Mouse (Mus musculus) midbrain, embryonic 10.5 days (tissue): ENCODE results near the gene Itgb5. TPM values are rescaled to one million over a fixed set of nuclear protein-coding genes. Genes with fewer than 3 reads are reported as not detected.

ENCODE experiments used
- DNase-seq: peaks from one replicate; pipeline ENCODE4 v3.0.0-alpha.2; 2017; ENCODE audit warnings: low spot score
- H3K27ac ChIP-seq: fragments of 300-500 bp; sonication (generic); replicated peaks from 2 replicates; pipeline ENCODE4 v1.5.1; 2016; ENCODE audit warnings: mild to moderate bottlenecking
- H3K27me3 ChIP-seq: fragments of 300-500 bp; sonication (generic); 2 replicates; pipeline ENCODE4 v1.6.1; 2016; ENCODE audit warnings: low read depth, mild to moderate bottlenecking; ENCODE audit not compliant: poor library complexity, severe bottlenecking
- H3K36me3 ChIP-seq: fragments of 300-500 bp; sonication (generic); 2 replicates; pipeline ENCODE4 v1.6.1; 2016; ENCODE audit warnings: mild to moderate bottlenecking, moderate library complexity
- H3K4me1 ChIP-seq: fragments of 300-500 bp; sonication (generic); 2 replicates; pipeline ENCODE4 v1.6.1; 2016
- H3K4me3 ChIP-seq: fragments of 300-500 bp; sonication (generic); 2 replicates; pipeline ENCODE4 v1.5.1; 2016; ENCODE audit warnings: mild to moderate bottlenecking, moderate library complexity
- H3K9me3 ChIP-seq: fragments of 300-500 bp; sonication (generic); replicated peaks from 2 replicates; pipeline ENCODE4 v1.6.1; 2016; ENCODE audit warnings: mild to moderate bottlenecking
- WGBS: fragments of 180-500 bp; shearing (Covaris S2); methylation state at CpG from one replicate; pipeline ENCODE4 v1.1.7; 2016; 5-methylcytosine and 5-hydroxymethylcytosine counted together
- polyA plus RNA-seq: library from polyadenylated mRNA; unstranded; fragments of >200 nt; fragmentation: Nextera tagmentation; extraction: Ambion mirVana; gene quantifications from 2 replicates; pipeline ENCODE4 v1.2.1, GENCODE M21; 2016

The Itgb5 gene
- polyA plus RNA-seq, 1 experiment from 2014 or later: 9.0 TPM

- no peaks in the 10 kb centered on the region for H3K36me3 ChIP-seq
- H3K9me3 ChIP-seq: no peaks in the 10 kb centered on the region
- H3K4me1 ChIP-seq: peaks cover 28% of the 10 kb centered on the region
- H3K27me3 ChIP-seq: peaks cover 39% of the 10 kb centered on the region
- no peak overlapping the region for H3K27ac ChIP-seq
- no peak overlapping the region for H3K4me3 ChIP-seq
- WGBS: 87% methylated on average over 3 of the region's 3 CpGs
- no peak for DNase-seq
These were observed 7.2 kb downstream of the Itgb5 start for GRCm38 (mm10) chr16:33836676-33837075.

- no peak overlapping the region for H3K27ac ChIP-seq
- peaks cover 34% of the 10 kb centered on the region for H3K27me3 ChIP-seq
- no peak overlapping the region for H3K4me3 ChIP-seq
- DNase-seq: no peak
- no peaks in the 10 kb centered on the region for H3K36me3 ChIP-seq
- 79% methylated on average over 3 of the region's 3 CpGs for WGBS
- H3K4me1 ChIP-seq: peaks cover 27% of the 10 kb centered on the region
- H3K9me3 ChIP-seq: no peaks in the 10 kb centered on the region
These were observed 7.7 kb downstream of the Itgb5 start for GRCm38 (mm10) chr16:33837191-33837590.

- peaks cover 17% of the 10 kb centered on the region for H3K4me1 ChIP-seq
- H3K9me3 ChIP-seq: no peaks in the 10 kb centered on the region
- 77% methylated on average over 6 of the region's 6 CpGs for WGBS
- H3K4me3 ChIP-seq: no peak overlapping the region
- peaks cover 16% of the 10 kb centered on the region for H3K27me3 ChIP-seq
- no peak overlapping the region for H3K27ac ChIP-seq
- no peaks in the 10 kb centered on the region for H3K36me3 ChIP-seq
- no peak for DNase-seq
These were observed 11.2 kb downstream of the Itgb5 start for GRCm38 (mm10) chr16:33840616-33841015.

- 70% methylated on average over 12 of the region's 12 CpGs for WGBS
- no peak for DNase-seq
- H3K4me3 ChIP-seq: no peak overlapping the region
- H3K27ac ChIP-seq: no peak overlapping the region
- H3K36me3 ChIP-seq: peaks cover 5% of the 10 kb centered on the region; the same call in 1 of the 2 replicates
- no peaks in the 10 kb centered on the region for H3K9me3 ChIP-seq
- H3K27me3 ChIP-seq: peaks cover 10% of the 10 kb centered on the region
- H3K4me1 ChIP-seq: peaks cover 19% of the 10 kb centered on the region
These were observed 12.8 kb downstream of the Itgb5 start for GRCm38 (mm10) chr16:33842081-33842880.

- Histone ChIP-seq H3K4me3 (no peak overlapping the region), H3K9me3 (no peaks in the 10 kb centered on the region), H3K27ac (no peak overlapping the region), H3K27me3 (peaks cover 10% of the 10 kb centered on the region), H3K4me1 (peaks cover 19% of the 10 kb centered on the region), H3K36me3 (peaks cover 5% of the 10 kb centered on the region; the same call in 1 of the 2 replicates)
- 36% methylated on average over 4 of the region's 4 CpGs for WGBS
- DNase-seq: no peak
These were observed 14.7 kb downstream of the Itgb5 start for GRCm38 (mm10) chr16:33844150-33844611.

- Histone ChIP-seq H3K4me3 (no peak overlapping the region), H3K27me3 (peaks cover 10% of the 10 kb centered on the region), H3K36me3 (peaks cover 5% of the 10 kb centered on the region; the same call in 1 of the 2 replicates), H3K9me3 (no peaks in the 10 kb centered on the region), H3K4me1 (peaks cover 19% of the 10 kb centered on the region), H3K27ac (no peak overlapping the region)
- no peak for DNase-seq
- WGBS: 69% methylated on average over 6 of the region's 6 CpGs
These were observed 15.4 kb downstream of the Itgb5 start for GRCm38 (mm10) chr16:33844866-33845265.

- H3K27me3 ChIP-seq: no peaks in the 10 kb centered on the region
- H3K36me3 ChIP-seq: 0 out of 2 replicates have a peak, but pooled peaks cover 4% of the 10 kb centered on the region
- no peaks in the 10 kb centered on the region; the same call in 1 of the 2 replicates for H3K9me3 ChIP-seq
- H3K4me3 ChIP-seq: no peak overlapping the region
- no peak overlapping the region for H3K27ac ChIP-seq
- no peaks in the 10 kb centered on the region for H3K4me1 ChIP-seq
- DNase-seq: no peak
These were observed 23.8 kb downstream of the Itgb5 start for GRCm38 (mm10) chr16:33853271-33853670.

- Histone ChIP-seq H3K36me3 (no peaks in the 10 kb centered on the region), H3K4me3 (no peak overlapping the region), H3K27ac (no peak overlapping the region), H3K9me3 (no peaks in the 10 kb centered on the region), H3K4me1 (peaks cover 12% of the 10 kb centered on the region), H3K27me3 (no peaks in the 10 kb centered on the region)
- no peak for DNase-seq
- WGBS: 88% methylated on average over 2 of the region's 2 CpGs
These were observed 29.3 kb downstream of the Itgb5 start for GRCm38 (mm10) chr16:33858766-33859165.

- peaks cover 12% of the 10 kb centered on the region for H3K4me1 ChIP-seq
- H3K27me3 ChIP-seq: no peaks in the 10 kb centered on the region
- no peaks in the 10 kb centered on the region for H3K9me3 ChIP-seq
- WGBS: 62% methylated on average over 5 of the region's 5 CpGs
- H3K36me3 ChIP-seq: no peaks in the 10 kb centered on the region
- DNase-seq: no peak
- H3K4me3 ChIP-seq: no peak overlapping the region
- no peak overlapping the region for H3K27ac ChIP-seq
These were observed 29.9 kb downstream of the Itgb5 start for GRCm38 (mm10) chr16:33859380-33859779.

- Histone ChIP-seq H3K27me3 (no peaks in the 10 kb centered on the region), H3K9me3 (no peaks in the 10 kb centered on the region), H3K4me3 (peak overlapping the region; percentile 34), H3K4me1 (peaks cover 12% of the 10 kb centered on the region), H3K36me3 (no peaks in the 10 kb centered on the region), H3K27ac (peak overlapping the region; percentile 52)
- WGBS: 51% methylated on average over 14 of the region's 14 CpGs
- no peak for DNase-seq
These were observed 30.7 kb downstream of the Itgb5 start for GRCm38 (mm10) chr16:33859988-33860700.

GRCm38 (mm10) chr16:33862406-33862805, 32.9 kb downstream of the Itgb5 start:
- no peaks in the 10 kb centered on the region for H3K27me3 ChIP-seq
- H3K27ac ChIP-seq: no peak overlapping the region
- H3K36me3 ChIP-seq: no peaks in the 10 kb centered on the region
- DNase-seq: no peak
- H3K4me3 ChIP-seq: no peak overlapping the region
- H3K9me3 ChIP-seq: no peaks in the 10 kb centered on the region
- WGBS: 86% methylated on average over 4 of the region's 4 CpGs
- H3K4me1 ChIP-seq: peaks cover 12% of the 10 kb centered on the region

- DNase-seq: no peak
- H3K9me3 ChIP-seq: no peaks in the 10 kb centered on the region
- peaks cover 12% of the 10 kb centered on the region for H3K4me1 ChIP-seq
- no peaks in the 10 kb centered on the region for H3K27me3 ChIP-seq
- 77% methylated on average over 5 of the region's 5 CpGs for WGBS
- no peak overlapping the region for H3K4me3 ChIP-seq
- no peak overlapping the region for H3K27ac ChIP-seq
- H3K36me3 ChIP-seq: no peaks in the 10 kb centered on the region
These were observed 33.8 kb downstream of the Itgb5 start for GRCm38 (mm10) chr16:33863208-33863751.
